Mouse (Mus musculus) lung, adult 2 months (tissue): ENCODE results near the gene Dhrs1.

Experiments used
- CTCF ChIP-seq: fragments of 200-500 bp; IDR thresholded peaks from 2 replicates; pipeline ENCODE4 v1.5.1; 2011; ENCODE audit warnings: mild to moderate bottlenecking, low read length, control low read depth; ENCODE audit not compliant: insufficient read depth
- POLR2A ChIP-seq: fragments of 200-500 bp; IDR thresholded peaks from 2 replicates; pipeline ENCODE4 v1.6.1; 2011; ENCODE audit warnings: low read depth, mild to moderate bottlenecking, control low read depth, low read length, borderline replicate concordance; ENCODE audit errors: extremely low read depth

DNA sequence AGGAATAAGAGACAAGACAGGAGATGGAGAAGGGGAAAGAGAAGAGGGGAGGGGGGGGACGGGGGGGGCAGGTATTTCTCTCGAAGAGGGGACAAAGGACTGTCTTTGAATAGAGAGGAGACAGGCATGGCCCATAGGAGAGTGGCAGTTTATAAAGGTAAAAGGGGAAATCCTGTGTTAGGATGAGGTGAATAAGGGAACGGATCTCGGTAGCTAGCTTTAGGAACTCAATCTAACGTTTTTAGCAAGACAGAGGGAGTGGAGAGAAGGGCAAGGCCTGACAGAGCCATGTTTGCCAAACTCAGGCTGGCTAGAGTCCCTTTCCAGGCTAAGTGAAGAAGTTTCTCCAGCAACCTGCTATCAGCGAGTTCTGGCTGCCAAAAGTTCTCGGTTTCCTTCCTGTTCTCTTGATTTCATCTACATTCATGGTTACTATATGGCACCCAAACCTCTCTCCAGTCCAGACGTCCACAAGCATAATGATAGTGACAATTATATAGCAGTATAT is 23.0 kb downstream of the Dhrs1 start:
- no peak for TF ChIP-seq CTCF
- TF ChIP-seq POLR2A, result no peak
